Mouse (Mus musculus): ENCODE measurements around the gene Olfr1424. TPM values are rescaled to one million over a fixed set of nuclear protein-coding genes. Genes with fewer than 3 reads are reported as not detected.
"Not testable (repeated sequence)": the region's sequence is repeated elsewhere in the genome, so short reads cannot be mapped to it uniquely, and the experiment has no call there.

Gene Olfr1424
- total RNA-seq (2017): not detected in 2 replicates

DNA sequence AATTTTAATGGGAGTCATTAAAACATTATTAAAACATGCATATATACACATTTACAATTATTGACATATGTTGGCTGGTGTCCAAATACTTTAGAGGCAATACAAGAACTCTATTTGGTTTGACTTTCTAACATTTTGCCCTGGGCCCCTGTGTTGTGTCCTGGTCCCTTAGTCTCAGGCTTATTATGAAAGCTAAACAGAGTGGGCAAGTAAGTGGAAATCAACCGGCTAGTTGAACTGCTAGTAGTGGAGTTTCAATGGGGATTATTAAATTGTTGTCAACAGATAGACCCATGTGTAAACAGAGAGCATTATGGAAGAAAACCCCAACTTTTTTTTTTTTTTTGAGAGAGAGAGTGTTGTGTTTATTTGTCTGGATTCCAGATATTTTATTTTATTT, at the start of gene Olfr1424:
TSS of gene Olfr1424 (minus strand) at position 101 of the 400 bp plus-strand sequence.
- not testable (repeated sequence) for ATAC-seq (ENCODE audit: extremely low read depth, insufficient number of reproducible peaks, low FRiP score, poor library complexity, severe bottlenecking)

DNA sequence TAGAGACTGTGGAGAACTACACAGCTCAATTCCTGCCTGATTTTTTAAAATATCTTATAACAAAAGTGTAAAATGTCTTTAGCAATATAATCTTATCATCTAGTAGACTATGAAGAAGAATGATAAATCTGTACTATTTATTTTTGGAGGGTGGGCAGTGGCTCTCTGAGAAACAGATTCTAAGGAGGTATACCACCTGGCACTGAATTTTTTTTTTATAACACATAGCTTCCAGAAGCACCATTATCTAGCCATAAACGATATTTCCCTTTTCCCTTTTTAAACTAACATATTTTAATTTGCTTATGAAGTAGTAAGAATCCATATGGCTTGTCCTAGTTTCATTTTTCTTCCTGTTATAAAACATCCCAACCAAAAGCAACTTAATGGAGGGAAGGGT, 42.1 kb upstream of the Olfr1424 start:
- no peak for ATAC-seq (ENCODE audit: extremely low read depth, insufficient number of reproducible peaks, low FRiP score, poor library complexity, severe bottlenecking)

DNA sequence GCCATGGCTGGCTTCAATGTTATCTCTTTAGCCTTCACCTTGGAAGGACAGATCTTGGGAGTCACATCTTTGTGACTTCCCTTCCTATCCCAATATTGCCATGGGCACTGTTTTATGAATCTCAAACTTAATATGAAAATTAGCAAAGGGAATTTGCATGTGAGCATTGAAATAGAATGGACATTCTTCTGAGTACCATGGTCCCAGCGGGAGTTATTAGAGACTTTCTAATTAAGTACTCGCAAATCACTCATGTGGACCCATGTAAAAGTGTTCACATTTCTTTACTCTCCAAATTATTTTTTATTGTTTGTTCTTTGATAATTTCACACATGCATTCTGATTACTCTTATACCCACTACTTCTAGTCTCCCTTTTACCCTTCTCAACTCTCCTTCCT, 40.8 kb upstream of the Olfr1424 start, which contains the start of gene Olfr1427:
TSS of gene Olfr1427 (minus strand) at position 101 of the 400 bp plus-strand sequence.
- no peak for ATAC-seq (ENCODE audit: extremely low read depth, insufficient number of reproducible peaks, low FRiP score, poor library complexity, severe bottlenecking)

DNA sequence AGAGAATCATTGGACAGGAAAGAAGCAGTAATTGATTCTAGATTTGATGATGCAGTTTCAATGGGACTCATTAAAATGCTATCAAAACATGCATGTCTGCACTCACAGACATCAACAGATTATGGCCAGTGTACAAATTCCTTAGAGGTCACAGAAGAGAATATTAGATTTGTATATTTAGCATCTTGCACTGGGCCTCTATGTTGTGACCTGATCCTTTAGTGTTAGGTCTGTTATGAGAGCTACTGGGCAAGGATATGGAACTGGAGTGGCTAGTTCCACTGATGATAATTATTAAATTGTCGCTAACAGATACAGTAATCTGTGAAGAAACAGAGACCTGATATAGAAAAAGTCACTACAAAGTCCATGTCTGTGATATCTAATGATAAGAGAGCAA, 29.4 kb upstream of the Olfr1424 start, which contains the start of gene Olfr1426:
TSS of gene Olfr1426 (minus strand) at position 101 of the 400 bp plus-strand sequence.
- no peak for ATAC-seq (ENCODE audit: extremely low read depth, insufficient number of reproducible peaks, low FRiP score, poor library complexity, severe bottlenecking)

DNA sequence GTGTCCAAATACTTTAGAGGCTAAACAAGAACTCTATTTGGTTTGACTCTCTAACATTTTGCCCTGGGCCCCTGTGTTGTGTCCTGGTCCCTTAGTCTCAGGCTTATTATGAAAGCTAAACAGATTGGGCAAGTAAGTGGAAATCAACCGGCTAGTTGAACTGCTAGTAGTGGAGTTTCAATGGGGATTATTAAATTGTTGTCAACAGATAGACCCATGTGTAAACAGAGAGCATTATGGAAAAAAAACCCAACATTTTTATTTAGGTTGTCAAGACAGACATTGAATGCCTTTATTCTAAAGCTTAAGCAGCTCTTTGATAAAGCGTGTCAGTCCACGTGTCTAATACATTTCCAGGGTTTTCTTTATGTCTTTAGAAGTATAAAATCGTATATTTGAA, 15.1 kb upstream of the Olfr1424 start, which contains the start of gene Olfr1425:
TSS of gene Olfr1425 (minus strand) at position 101 of the 400 bp plus-strand sequence.
- ATAC-seq (ENCODE audit: extremely low read depth, insufficient number of reproducible peaks, low FRiP score, poor library complexity, severe bottlenecking): not testable (repeated sequence)

DNA sequence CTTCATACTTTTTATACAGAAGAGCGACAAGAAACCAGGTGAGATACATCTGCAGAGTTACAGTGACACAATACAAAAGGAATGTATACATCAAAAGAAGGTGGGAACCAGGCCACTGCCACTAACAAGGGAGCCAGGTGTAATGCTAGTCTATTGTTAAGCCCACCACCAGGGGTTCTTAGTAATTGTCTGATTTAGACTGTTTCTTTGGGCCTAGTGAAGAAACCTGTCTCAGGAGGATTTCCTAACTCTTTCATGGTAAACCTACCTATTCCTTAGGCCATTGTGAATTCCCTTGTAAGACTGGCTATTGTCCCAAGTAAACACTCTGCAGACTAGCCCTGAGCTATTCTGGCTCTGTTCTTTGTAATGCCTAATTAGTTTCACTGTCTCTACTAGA, 7.1 kb upstream of the Olfr1424 start:
- ATAC-seq (ENCODE audit: extremely low read depth, insufficient number of reproducible peaks, low FRiP score, poor library complexity, severe bottlenecking): not testable (repeated sequence)

DNA sequence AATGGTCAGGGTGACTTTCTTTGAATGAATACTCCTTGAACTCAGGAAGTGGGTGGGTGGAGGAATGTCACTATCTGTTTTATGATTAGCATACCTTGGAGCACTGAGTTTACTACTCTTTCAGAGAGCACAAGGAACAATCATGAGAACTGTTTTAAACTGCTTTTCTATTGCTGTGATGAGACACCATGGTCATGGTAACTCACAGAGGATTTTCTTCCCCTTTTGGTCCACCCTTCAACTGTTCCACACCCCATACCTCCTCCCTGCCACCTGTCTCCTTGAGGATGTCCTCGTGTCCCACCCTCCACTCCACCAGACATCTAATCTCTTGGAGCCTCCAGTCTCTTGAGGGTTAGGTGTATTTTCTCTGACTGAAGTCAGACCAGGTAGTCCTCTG, 5.3 kb upstream of the Olfr1424 start:
- ATAC-seq (ENCODE audit: extremely low read depth, insufficient number of reproducible peaks, low FRiP score, poor library complexity, severe bottlenecking): not testable (repeated sequence)

DNA sequence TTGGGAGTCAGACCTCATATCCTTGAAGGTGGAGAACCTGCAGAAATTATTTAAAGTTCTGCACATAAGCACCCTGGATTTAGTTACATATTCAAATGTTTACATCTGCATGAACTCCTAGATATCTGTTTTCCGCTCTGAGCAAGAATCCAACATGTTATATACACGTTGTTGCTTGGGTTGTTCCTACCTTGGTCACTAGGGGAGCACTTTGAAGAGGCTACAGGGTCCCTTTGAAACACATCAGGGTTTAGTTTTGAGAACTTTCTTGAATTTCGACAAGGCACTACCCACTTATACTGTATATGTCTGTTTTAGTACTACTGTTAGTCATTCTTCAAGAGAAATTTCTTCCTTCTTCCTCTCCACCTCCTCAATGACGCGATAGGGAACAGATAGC, 19.3 kb downstream of the Olfr1424 start:
- ATAC-seq (ENCODE audit: extremely low read depth, insufficient number of reproducible peaks, low FRiP score, poor library complexity, severe bottlenecking): no peak

DNA sequence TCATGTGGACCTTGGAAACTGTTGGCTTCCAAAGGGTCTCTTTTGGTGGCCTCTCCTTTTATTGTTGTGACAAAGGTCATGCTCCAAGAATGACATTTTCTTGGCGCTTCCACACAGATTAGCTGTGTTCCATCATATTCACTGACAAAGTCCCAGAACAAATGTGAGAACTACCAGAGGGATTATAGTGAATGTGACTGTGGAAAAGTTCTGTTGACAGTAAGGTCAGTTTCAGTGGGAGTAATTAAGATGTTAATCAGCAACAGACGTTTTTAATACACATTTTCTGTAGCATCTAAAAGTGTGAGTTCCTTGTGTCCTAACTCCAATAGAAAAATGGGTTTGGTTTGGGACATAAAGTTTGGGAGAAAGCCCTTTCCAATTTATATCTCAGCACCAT, 21.3 kb downstream of the Olfr1424 start, which contains the start of gene Olfr1423:
TSS of gene Olfr1423 (minus strand) at position 101 of the 400 bp plus-strand sequence.
- ATAC-seq (ENCODE audit: extremely low read depth, insufficient number of reproducible peaks, low FRiP score, poor library complexity, severe bottlenecking): no peak

DNA sequence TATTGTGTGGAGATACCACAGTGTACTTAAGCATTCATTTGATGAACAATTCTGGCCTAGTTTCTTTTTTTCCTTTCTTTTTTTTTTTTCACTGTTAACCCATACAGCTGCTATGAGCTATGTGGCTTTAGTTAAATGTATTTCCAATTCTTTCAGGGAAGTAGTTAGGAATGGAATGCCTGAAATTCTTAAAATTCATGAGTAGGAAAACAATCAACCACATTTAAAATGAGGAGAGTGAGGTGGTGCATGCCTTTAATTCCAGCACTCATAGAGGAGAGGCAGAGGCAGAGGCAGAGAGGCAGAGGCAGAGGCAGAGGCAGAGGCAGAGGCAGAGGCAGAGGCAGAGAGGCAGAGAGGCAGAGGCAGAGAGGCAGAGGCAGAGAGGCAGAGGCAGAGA, 24.8 kb downstream of the Olfr1424 start:
- no peak for ATAC-seq (ENCODE audit: extremely low read depth, insufficient number of reproducible peaks, low FRiP score, poor library complexity, severe bottlenecking)

DNA sequence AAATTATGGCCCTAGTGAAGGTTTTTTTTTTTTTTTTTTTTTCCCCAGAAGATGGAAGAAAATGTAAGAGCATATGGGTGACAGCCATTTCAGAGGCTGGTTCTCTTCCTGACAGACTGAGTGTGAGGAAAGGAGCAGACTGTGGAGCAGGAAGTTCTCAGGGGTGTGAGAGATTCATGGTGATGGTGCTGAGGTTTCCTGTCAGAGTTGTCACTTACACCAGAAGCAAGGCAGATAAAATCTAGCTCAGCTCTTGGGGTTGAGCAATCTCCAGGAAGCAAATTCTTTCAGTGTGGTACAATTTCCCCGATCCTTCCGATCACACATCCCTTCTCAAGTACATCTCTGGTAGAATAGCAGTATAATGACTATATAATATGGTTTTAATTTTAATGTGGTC, 35.9 kb downstream of the Olfr1424 start:
- no peak for ATAC-seq (ENCODE audit: extremely low read depth, insufficient number of reproducible peaks, low FRiP score, poor library complexity, severe bottlenecking)

DNA sequence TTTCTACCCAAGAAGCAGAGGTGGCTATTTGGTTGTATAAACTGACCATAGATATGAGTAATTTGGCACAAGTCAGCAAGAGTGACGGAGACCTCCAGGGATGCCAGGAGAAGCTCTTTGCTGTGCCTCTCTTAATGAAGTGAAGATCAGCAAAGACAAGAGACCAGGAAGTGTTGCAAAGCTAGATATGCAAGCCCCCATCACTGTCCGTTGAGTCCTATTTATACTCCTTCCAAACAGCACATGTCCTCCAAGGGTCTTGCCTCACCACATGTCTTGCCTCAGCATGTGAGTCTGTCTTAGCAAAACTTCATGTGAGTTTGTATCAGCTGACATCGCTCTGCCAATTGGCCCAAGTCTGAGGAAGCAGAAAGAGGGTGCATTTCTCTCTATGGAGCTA, 37.1 kb downstream of the Olfr1424 start:
- ATAC-seq (ENCODE audit: extremely low read depth, insufficient number of reproducible peaks, low FRiP score, poor library complexity, severe bottlenecking): no peak

DNA sequence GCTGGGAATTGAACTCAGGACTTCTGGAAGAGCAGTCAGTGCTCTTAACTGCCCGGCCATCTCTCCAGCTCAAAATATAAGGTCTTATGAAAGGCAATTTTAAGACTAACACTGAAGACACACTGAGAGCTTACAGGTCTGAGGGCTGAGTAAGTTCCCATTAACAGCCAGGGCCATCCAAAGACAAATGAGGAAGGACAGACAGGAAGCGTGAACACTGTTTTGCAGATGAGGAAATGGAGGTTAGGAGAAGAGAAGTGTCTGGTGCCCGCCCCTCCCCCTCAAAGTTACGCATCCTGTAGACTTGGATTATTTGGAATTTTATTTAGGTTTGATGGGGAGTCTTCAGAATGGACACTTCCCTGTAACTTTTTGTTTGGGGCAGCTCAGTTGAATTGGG, 38.3 kb downstream of the Olfr1424 start:
- ATAC-seq (ENCODE audit: extremely low read depth, insufficient number of reproducible peaks, low FRiP score, poor library complexity, severe bottlenecking): peak; percentile 88

DNA sequence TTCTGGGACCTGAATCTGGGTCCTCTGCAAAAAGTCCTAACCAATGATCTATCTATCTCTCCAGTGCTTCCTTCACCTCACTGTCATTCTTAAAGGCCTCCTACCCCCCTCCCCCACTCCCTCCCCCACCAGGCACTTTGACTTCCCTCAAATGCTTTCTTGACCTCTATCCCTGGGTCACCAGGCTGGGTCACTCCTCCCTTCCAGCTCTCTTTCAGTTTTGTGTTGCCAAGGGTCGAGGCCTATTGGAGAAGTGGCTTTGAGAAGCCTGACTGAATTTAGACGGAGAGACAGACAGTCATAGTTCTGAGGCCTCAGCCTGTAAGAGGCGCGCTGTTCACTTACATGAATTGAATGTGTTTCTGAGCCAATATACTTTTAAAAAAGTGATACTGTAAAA, 46.3 kb downstream of the Olfr1424 start:
- ATAC-seq (ENCODE audit: extremely low read depth, insufficient number of reproducible peaks, low FRiP score, poor library complexity, severe bottlenecking): no peak

DNA sequence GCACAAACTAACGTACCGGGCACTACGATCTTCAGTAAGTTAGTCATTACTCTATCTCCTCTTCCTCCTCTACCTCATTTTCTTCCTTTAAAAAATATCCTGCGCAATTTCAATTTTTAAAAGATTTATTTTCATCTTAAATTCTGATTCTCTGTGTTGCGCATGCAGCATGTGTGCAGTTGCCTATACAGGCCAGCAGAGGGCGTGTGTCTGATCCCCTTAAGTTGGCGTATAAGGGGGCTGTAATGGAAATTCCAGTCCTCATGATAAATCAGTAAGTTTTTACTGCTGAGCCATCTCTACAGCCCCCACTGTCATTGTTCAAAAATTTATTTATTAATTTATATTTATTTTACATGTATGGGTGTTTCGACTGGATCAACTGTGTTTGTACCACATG, 46.8 kb downstream of the Olfr1424 start:
- no peak for ATAC-seq (ENCODE audit: extremely low read depth, insufficient number of reproducible peaks, low FRiP score, poor library complexity, severe bottlenecking)

DNA sequence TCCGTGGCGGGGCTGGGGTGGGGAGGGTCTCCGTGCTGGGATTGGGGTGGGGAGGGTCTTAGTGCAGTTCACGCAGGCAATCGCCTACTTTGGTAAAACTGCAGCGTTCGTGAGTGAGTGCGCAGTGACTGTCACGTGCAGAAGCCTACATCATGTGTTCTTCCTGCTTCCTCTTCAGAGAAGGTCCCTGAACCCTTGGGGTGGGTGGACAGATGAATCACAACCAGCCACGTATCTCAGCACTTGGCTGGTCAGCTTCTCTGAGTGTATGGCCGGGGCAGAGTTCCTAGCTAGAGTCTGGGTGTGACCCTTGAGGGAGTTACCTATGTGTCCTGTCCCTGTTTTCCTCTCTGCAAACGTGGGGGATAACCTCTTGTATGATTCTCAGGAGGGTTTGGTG, 49.3 kb downstream of the Olfr1424 start:
- peak; percentile 43 for ATAC-seq (ENCODE audit: extremely low read depth, insufficient number of reproducible peaks, low FRiP score, poor library complexity, severe bottlenecking)

DNA sequence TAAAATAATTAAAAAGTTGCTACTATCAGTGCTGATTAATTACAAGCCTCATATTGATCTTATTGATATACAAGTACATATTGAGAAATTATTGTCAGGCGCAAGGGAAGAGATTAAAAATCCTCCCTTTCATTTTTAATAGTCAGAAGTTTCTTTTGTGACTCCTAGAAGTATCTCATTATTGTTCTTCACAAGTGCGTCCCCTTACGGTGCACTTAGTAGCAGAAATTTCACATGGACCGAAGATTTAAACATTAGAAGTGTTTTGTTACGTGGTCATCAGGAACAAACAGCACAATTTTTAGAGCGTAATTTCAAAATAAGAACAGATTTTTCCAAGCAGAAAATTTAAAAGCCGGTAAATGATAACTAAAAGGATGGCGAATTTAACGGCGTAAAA, 49.9 kb downstream of the Olfr1424 start:
- no peak for ATAC-seq (ENCODE audit: extremely low read depth, insufficient number of reproducible peaks, low FRiP score, poor library complexity, severe bottlenecking)

DNA sequence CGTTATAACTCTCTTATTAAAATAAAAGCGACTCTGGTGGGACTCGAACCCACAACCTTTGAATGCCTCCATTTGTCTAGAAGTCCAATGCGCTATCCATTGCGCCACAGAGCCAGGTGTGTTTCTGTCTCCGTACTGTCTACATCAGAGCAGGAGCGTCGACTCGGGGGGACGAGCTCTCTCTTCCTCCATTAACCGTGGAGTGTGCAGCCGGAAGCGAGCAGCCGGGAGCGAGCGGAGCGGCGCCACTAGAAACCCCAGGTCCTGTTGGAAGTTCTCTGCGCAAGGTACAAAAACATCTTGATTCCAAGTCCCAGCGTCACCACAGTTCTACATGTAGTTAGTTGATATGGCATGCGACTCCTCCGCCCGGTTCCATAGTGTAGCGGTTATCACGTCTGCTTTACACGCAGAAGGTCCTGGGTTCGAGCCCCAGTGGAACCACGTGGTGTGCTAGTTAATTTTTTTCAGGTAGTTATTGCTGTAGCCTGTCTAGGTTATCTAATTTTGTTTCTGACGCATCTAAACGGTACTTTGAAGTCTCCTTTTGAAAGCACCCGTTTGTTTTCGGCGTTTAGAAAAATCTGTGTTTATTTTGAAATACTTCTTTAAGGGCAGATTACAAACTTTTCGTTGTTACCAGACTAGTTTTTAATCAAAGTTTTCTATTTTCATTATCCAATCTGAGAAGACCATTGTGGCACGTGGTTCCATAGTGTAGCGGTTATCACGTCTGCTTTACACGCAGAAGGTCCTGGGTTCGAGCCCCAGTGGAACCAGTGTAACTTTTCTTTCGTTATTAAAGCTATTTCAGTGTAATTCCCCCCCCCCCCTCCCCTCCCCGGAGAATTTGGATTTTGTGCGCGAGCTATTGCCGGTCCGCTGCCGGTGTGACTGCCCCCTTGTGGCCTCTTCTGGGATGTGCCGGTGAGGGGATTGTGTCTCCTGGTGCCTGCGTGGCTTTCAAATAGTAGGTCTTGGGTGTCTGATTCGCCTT, 50.6 kb downstream of the Olfr1424 start:
- ATAC-seq (ENCODE audit: extremely low read depth, insufficient number of reproducible peaks, low FRiP score, poor library complexity, severe bottlenecking): peak; percentile 60

DNA sequence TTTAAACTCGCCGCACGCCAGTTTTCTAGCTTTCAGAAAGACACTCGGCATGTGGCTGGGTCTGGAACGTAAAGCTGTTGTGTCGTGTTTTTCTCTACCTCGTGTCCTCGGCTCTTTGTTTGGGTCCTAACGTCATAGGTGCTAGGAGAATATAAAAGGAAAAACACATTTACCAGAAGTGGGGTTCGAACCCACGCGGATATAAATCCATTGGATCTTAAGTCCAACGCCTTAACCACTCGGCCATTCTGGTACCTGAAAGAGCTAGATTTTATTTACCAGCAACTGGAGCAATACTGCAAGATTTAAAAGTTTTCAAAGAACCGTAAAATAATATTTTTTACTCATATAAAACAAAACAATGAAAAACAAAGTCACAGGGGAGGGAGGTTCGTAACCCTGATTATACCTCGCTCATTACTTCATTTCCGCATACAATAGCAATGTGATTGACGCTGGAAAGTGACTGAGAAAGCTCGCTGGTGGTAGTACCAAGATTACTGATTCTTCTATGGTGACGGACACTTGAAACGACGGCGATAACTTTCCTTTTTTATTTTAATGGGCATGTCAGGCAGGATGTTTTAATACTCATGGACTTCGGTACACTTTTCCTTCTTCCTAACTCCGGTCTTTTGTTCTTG, 51.4 kb downstream of the Olfr1424 start:
- ATAC-seq (ENCODE audit: extremely low read depth, insufficient number of reproducible peaks, low FRiP score, poor library complexity, severe bottlenecking): 0 out of 2 replicates have a peak, but pooled peaks have one; percentile 2

All from neutrophil, adult 5-6 weeks (primary cell).